Mouse (Mus musculus) embryonic facial prominence, embryonic 11.5 days (tissue): ENCODE results near the gene Nr2f1. TPM values are rescaled to one million over a fixed set of nuclear protein-coding genes. Genes with fewer than 3 reads are reported as not detected.

ENCODE experiments used
- ATAC-seq: fragments of 200-750 bp; cut with Nextera tagmentation; replicated peaks from 2 replicates; pipeline ENCODE4 v1.8.0; 2017; ENCODE audit warnings: low read depth; ENCODE audit not compliant: insufficient number of reproducible peaks, low FRiP score, low TSS enrichment
- DNase-seq: peaks from one replicate; pipeline ENCODE4 v3.0.0-alpha.2; 2015; ENCODE audit warnings: low spot score
- H3K27ac ChIP-seq: fragments of 300-500 bp; sonication (generic); replicated peaks from 2 replicates; pipeline ENCODE4 v1.5.1; 2014; ENCODE audit warnings: mild to moderate bottlenecking, low read depth, low read length, control low read depth
- H3K27me3 ChIP-seq: fragments of 300-500 bp; sonication (generic); 2 replicates; pipeline ENCODE4 v1.6.1; 2014; ENCODE audit warnings: mild to moderate bottlenecking, low read length, moderate library complexity, mixed read lengths; ENCODE audit not compliant: control insufficient read depth, insufficient read depth
- H3K36me3 ChIP-seq: fragments of 300-500 bp; sonication (generic); replicated peaks from 2 replicates; pipeline ENCODE4 v1.6.1; 2014; ENCODE audit warnings: low read depth, mild to moderate bottlenecking, low read length, moderate library complexity, mixed read lengths; ENCODE audit not compliant: control insufficient read depth, insufficient read depth
- H3K4me1 ChIP-seq: fragments of 300-500 bp; sonication (generic); 2 replicates; pipeline ENCODE4 v1.6.1; 2014; ENCODE audit warnings: low read length, mixed read lengths; ENCODE audit not compliant: control insufficient read depth, insufficient read depth
- H3K4me2 ChIP-seq: fragments of 300-500 bp; sonication (generic); 2 replicates; pipeline ENCODE4 v1.6.1; 2014; ENCODE audit warnings: low read depth, mild to moderate bottlenecking, control low read depth, low read length, moderate library complexity
- H3K4me3 ChIP-seq: fragments of 300-500 bp; sonication (generic); 2 replicates; pipeline ENCODE4 v1.5.1; 2014; ENCODE audit warnings: low read depth, low read length, control low read depth
- H3K9ac ChIP-seq: fragments of 300-500 bp; sonication (generic); replicated peaks from 2 replicates; pipeline ENCODE4 v1.6.1; 2014; ENCODE audit warnings: mild to moderate bottlenecking, control low read depth, low read length
- H3K9me3 ChIP-seq: fragments of 300-500 bp; sonication (generic); replicated peaks from 2 replicates; pipeline ENCODE4 v1.6.1; 2016; ENCODE audit warnings: mild to moderate bottlenecking, low read length, inconsistent platforms, mixed read lengths; ENCODE audit not compliant: control insufficient read depth
- WGBS: fragments of 180-500 bp; shearing (Covaris S2); extraction: QIAGEN DNeasy Blood & Tissue Kit; methylation state at CpG from one replicate; pipeline ENCODE4 v1.1.7; 2014; 5-methylcytosine and 5-hydroxymethylcytosine counted together
- polyA plus RNA-seq: library from polyadenylated mRNA; unstranded; fragments of >200 nt; fragmentation: Nextera tagmentation; extraction: Ambion mirVana; gene quantifications from 2 replicates; pipeline ENCODE4 v1.2.1, GENCODE M21; 2014

The Nr2f1 gene
- polyA plus RNA-seq, 1 experiment from 2014 or later: 57.3 TPM

DNA sequence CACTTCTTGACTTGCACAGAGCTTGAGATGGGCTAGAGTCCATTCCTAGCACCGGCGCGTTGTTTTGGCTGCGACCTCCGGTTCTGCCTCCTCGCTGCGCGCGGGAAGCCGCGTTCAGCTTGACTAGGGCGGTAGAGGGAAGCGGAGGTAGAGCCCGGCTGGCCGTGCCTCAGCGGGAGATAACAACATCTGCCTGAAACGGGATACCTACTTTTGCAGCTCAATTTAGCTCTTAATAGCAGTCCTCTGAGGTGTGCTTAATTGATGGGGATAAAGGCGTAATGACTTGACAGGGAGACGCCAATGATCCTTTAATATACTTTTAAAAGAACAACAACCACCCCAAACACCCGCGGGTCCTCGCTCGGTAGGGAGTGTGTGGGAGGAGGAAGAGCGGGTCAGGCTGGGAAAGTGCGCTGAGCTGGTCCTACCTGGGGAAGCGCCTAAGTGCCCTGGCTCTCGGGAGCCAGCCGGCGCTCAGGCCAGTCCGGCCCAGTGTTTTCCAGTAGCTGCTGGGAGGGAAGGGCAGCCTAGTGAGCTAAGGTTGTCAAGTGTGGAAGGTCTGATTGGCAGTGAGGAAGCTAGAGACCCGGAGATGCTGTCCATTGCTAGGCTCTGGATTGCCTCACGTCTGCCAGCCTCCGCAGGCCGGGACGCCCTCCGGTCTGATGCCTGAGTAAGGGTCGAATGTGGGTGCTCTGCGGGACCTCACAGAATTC lies 10.6 kb upstream of the Nr2f1 start:
- peak overlapping the region; percentile 25 for H3K4me3 ChIP-seq
- peak; percentile 53 for ATAC-seq
- WGBS: under 1% methylated on average over 38 of the region's 38 CpGs
- H3K9ac ChIP-seq: peak overlapping the region; percentile 64
- peak; percentile 67 for DNase-seq
- no peaks in the 10 kb centered on the region for H3K9me3 ChIP-seq
- H3K4me1 ChIP-seq: peaks cover 2% of the 10 kb centered on the region; the same call in 1 of the 2 replicates
- peaks cover 7% of the 10 kb centered on the region; the same call in 1 of the 2 replicates for H3K27me3 ChIP-seq
- peak overlapping the region; percentile 39 for H3K27ac ChIP-seq
- peak overlapping the region; percentile 68 for H3K4me2 ChIP-seq
- no peaks in the 10 kb centered on the region for H3K36me3 ChIP-seq

- Histone ChIP-seq H3K4me3 (peak overlapping the region; percentile 25), H3K9me3 (no peaks in the 10 kb centered on the region), H3K4me1 (peaks cover 2% of the 10 kb centered on the region; the same call in 1 of the 2 replicates), H3K36me3 (no peaks in the 10 kb centered on the region), H3K27ac (peak overlapping the region; percentile 39; the same call in 1 of the 2 replicates), H3K4me2 (peak overlapping the region; percentile 68), H3K27me3 (peaks cover 7% of the 10 kb centered on the region; the same call in 1 of the 2 replicates), H3K9ac (peak overlapping the region; percentile 64)
- WGBS: 2% methylated on average over 12 of the region's 12 CpGs
- DNase-seq (peak; percentile 40), ATAC-seq (no peak)
Observed at GRCm38 (mm10) chr13:78209611-78210028, 10.1 kb upstream of the Nr2f1 start.

GRCm38 (mm10) chr13:78208689-78209410 lies 9.3 kb upstream of the Nr2f1 start:
- Histone ChIP-seq H3K9ac (no peak overlapping the region; the same call in 1 of the 2 replicates), H3K27ac (no peak overlapping the region), H3K27me3 (peaks cover 7% of the 10 kb centered on the region; the same call in 1 of the 2 replicates), H3K9me3 (no peaks in the 10 kb centered on the region), H3K36me3 (no peaks in the 10 kb centered on the region), H3K4me3 (no peak overlapping the region), H3K4me2 (peak overlapping the region; percentile 10; the same call in 1 of the 2 replicates), H3K4me1 (peaks cover 2% of the 10 kb centered on the region; the same call in 1 of the 2 replicates)
- no peak for ATAC-seq
- 10% methylated on average over 14 of the region's 14 CpGs for WGBS
- DNase-seq: no peak

DNA sequence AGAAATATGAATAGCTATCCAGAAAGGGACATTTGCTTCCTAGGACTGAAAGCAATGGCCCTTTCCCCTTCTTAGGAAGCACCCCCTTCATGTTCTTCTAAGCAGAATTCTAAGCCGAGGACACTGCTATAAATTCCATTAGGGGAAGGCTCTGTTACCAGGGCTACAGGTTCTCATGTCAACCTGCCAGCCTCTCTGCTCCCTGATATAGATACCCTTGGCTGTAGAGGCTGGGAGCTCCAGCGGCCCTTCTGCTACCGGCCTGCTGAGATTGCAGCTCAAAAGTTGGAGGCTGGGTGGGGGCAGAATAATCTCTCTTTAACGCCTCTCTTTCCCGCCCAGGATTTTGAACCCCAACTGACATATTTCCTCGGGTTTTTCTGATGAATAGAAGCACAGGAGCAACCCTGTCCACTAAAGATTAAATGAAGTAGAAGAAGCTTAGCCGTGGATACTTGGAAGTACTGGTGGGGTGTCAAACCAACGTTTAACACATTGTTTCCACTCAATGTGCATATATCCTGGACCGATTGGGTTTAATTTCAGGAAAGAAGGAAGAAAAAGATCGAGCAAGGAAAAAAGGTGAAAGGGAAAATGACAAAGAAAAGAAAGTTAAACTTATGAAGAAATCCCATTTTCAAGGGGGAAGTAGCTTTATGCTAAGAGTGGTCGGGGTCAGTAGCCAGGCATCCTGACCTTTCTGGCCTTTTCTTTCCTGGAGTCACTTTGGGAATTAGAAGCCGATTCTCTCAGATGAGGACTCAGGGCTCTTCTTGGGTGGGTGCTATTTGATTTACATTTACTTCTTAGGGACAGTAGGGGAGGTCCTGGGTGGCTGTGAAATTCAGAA lies 8.5 kb upstream of the Nr2f1 start:
- Histone ChIP-seq H3K27me3 (peaks cover 7% of the 10 kb centered on the region; the same call in 1 of the 2 replicates), H3K4me1 (peaks cover 2% of the 10 kb centered on the region; the same call in 1 of the 2 replicates), H3K4me2 (peak overlapping the region; percentile 25), H3K4me3 (no peak overlapping the region), H3K9me3 (no peaks in the 10 kb centered on the region), H3K36me3 (no peaks in the 10 kb centered on the region), H3K9ac (no peak overlapping the region; the same call in 1 of the 2 replicates), H3K27ac (no peak overlapping the region)
- peak; percentile 45 for DNase-seq
- ATAC-seq: no peak
- WGBS: 7% methylated on average over 12 of the region's 12 CpGs

GRCm38 (mm10) chr13:78206891-78207430 lies 7.4 kb upstream of the Nr2f1 start:
- no peaks in the 10 kb centered on the region for H3K36me3 ChIP-seq
- ATAC-seq (no peak), DNase-seq (no peak)
- H3K4me3 ChIP-seq: no peak overlapping the region
- H3K27ac ChIP-seq: no peak overlapping the region
- peaks cover 5% of the 10 kb centered on the region; the same call in 1 of the 2 replicates for H3K27me3 ChIP-seq
- 41% methylated on average over 7 of the region's 7 CpGs for WGBS
- H3K9ac ChIP-seq: peak overlapping the region; percentile 7
- H3K4me2 ChIP-seq: peak overlapping the region; percentile 26
- no peaks in the 10 kb centered on the region for H3K9me3 ChIP-seq
- H3K4me1 ChIP-seq: peaks cover 2% of the 10 kb centered on the region; the same call in 1 of the 2 replicates

DNA sequence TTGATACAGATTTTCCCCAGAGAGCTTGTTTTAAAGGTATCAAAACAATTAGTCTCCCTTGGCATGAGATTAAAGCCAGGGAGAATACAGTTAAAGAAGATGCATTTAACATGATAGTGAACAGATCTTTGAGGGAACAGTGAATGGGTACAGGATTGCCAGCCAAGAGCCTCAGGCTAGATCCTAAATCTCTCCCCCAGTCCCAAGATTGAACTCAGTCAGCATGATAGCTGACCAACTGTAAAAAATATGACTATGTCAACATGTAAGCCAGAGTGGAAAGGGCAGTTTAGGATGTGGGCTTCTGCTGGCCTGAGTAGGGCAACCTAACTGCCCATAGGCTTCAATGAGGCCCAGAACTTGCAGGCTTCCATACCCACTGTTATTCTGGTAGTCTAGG lies 5.9 kb upstream of the Nr2f1 start:
- ATAC-seq (no peak), DNase-seq (no peak)
- no peak overlapping the region for H3K9ac ChIP-seq
- H3K36me3 ChIP-seq: no peaks in the 10 kb centered on the region
- H3K4me3 ChIP-seq: no peak overlapping the region
- peaks cover 5% of the 10 kb centered on the region; the same call in 1 of the 2 replicates for H3K27me3 ChIP-seq
- H3K4me1 ChIP-seq: peaks cover 2% of the 10 kb centered on the region; the same call in 1 of the 2 replicates
- H3K27ac ChIP-seq: no peak overlapping the region
- no peak overlapping the region for H3K4me2 ChIP-seq
- H3K9me3 ChIP-seq: no peaks in the 10 kb centered on the region

DNA sequence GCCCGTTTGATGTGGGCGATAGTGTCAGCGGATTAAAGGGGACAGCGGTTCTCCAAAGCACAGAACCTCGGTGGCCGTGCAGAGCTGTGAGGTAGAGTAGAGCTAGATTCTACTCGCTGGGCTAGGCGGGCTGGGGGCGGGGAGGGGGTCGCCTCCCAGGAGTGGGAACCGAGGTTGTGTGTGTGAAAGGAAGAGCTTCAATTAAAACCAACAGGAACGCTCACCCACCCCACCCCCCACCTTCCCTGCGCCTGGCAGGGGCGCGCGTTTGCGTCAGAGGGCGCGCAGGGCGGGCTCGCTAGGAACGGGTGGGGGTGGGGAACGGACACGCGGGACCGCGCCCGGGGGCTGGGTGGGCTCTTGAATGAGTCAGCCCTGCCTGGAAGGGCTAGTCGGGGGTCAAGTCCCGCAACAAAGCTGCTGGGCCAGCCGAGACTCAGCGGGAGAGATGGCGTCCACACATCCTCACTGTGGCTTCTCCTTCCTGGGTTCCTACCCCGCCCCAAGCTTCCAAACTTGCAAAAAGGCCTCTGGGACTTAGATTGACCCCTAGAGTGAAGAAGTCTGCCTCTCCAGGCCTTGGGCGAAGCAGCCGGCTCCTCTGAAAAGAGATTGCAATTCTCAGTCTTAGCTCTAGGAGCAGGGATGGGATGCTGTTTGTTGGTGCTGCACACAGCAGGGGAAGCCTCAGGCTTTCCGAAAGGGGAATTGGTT lies 3.9 kb upstream of the Nr2f1 start:
- under 1% methylated on average over 37 of the region's 37 CpGs for WGBS
- peak overlapping the region; percentile 68 for H3K9ac ChIP-seq
- H3K4me1 ChIP-seq: peaks cover 2% of the 10 kb centered on the region; the same call in 1 of the 2 replicates
- H3K27ac ChIP-seq: peak overlapping the region; percentile 90
- H3K4me3 ChIP-seq: peak overlapping the region; percentile 96
- DNase-seq (peak; percentile 79), ATAC-seq (peak; percentile 55)
- no peaks in the 10 kb centered on the region for H3K9me3 ChIP-seq
- H3K36me3 ChIP-seq: no peaks in the 10 kb centered on the region
- peak overlapping the region; percentile 70 for H3K4me2 ChIP-seq
- H3K27me3 ChIP-seq: peaks cover 5% of the 10 kb centered on the region; the same call in 1 of the 2 replicates
